Mouse (Mus musculus) hindbrain, embryonic 16.5 days (tissue): Measurements from ENCODE around the gene Rad54l. TPM values are rescaled to one million over a fixed set of nuclear protein-coding genes. Genes with fewer than 3 reads are reported as not detected.

Experiments
- ATAC-seq: fragments of 200-750 bp; cut with Nextera tagmentation; 2 replicates; pipeline ENCODE4 v1.8.0; 2017; ENCODE audit warnings: moderate TSS enrichment, moderate library complexity
- H3K27ac ChIP-seq: fragments of 300-500 bp; sonication (generic); 2 replicates; pipeline ENCODE4 v1.5.1; 2014; ENCODE audit warnings: low read depth, mild to moderate bottlenecking, control low read depth, low read length, moderate library complexity
- H3K27me3 ChIP-seq: fragments of 300-500 bp; sonication (generic); replicated peaks from 2 replicates; pipeline ENCODE4 v1.6.1; 2014; ENCODE audit warnings: low read length; ENCODE audit not compliant: control insufficient read depth, insufficient read depth
- H3K36me3 ChIP-seq: fragments of 300-500 bp; sonication (generic); 2 replicates; pipeline ENCODE4 v1.6.1; 2014; ENCODE audit warnings: mild to moderate bottlenecking, low read length, moderate library complexity, mixed read lengths; ENCODE audit not compliant: control insufficient read depth, insufficient read depth
- H3K4me1 ChIP-seq: fragments of 300-500 bp; sonication (generic); 2 replicates; pipeline ENCODE4 v1.6.1; 2014; ENCODE audit warnings: low read depth, low read length; ENCODE audit not compliant: control insufficient read depth, insufficient read depth
- H3K4me2 ChIP-seq: fragments of 300-500 bp; sonication (generic); 2 replicates; pipeline ENCODE4 v1.6.1; 2014; ENCODE audit warnings: mild to moderate bottlenecking, low read length, control low read depth, moderate library complexity
- H3K4me3 ChIP-seq: fragments of 300-500 bp; sonication (generic); 2 replicates; pipeline ENCODE4 v1.5.1; 2014; ENCODE audit warnings: mild to moderate bottlenecking, low read length, control low read depth, moderate library complexity
- H3K9ac ChIP-seq: fragments of 300-500 bp; sonication (generic); 2 replicates; pipeline ENCODE4 v1.6.1; 2014; ENCODE audit warnings: low read depth, mild to moderate bottlenecking, control low read depth, low read length, moderate library complexity
- H3K9me3 ChIP-seq: fragments of 300-500 bp; sonication (generic); 2 replicates; pipeline ENCODE4 v1.6.1; 2014; ENCODE audit warnings: mild to moderate bottlenecking, low read length, moderate library complexity; ENCODE audit not compliant: control insufficient read depth
- WGBS: fragments of 180-500 bp; shearing (Covaris S2); extraction: QIAGEN DNeasy Blood & Tissue Kit; methylation state at CpG from one replicate; pipeline ENCODE4 v1.1.7; 2014; 5-methylcytosine and 5-hydroxymethylcytosine counted together
- polyA plus RNA-seq: library from polyadenylated mRNA; unstranded; fragments of >200 nt; fragmentation: Nextera tagmentation; extraction: Ambion mirVana; gene quantifications from 2 replicates; pipeline ENCODE4 v1.2.1, GENCODE M21; 2015

The Rad54l gene
- polyA plus RNA-seq, 1 experiment from 2014 or later = 7.6 TPM

GRCm38 (mm10) chr4:116076369-116077231 lies 46.9 kb downstream of the Rad54l start:
- H3K4me1 ChIP-seq = peaks cover 32% of the 10 kb centered on the region
- H3K9me3 ChIP-seq = no peaks in the 10 kb centered on the region
- no peaks in the 10 kb centered on the region for H3K27me3 ChIP-seq
- H3K9ac ChIP-seq = peak overlapping the region; percentile 98
- H3K4me2 ChIP-seq = peak overlapping the region; percentile 93
- ATAC-seq = peak; percentile 4; the same call in 1 of the 2 replicates
- peak overlapping the region; percentile 95 for H3K4me3 ChIP-seq
- H3K27ac ChIP-seq = peak overlapping the region; percentile 93
- 2% methylated on average over 37 of the region's 37 CpGs for WGBS
- peaks cover 9% of the 10 kb centered on the region for H3K36me3 ChIP-seq

- Histone ChIP-seq H3K36me3 (peaks cover 3% of the 10 kb centered on the region; the same call in 1 of the 2 replicates), H3K27me3 (no peaks in the 10 kb centered on the region), H3K9me3 (no peaks in the 10 kb centered on the region), H3K4me1 (peaks cover 32% of the 10 kb centered on the region), H3K9ac (peak overlapping the region; percentile 98), H3K4me2 (peak overlapping the region; percentile 93), H3K27ac (peak overlapping the region; percentile 93), H3K4me3 (peak overlapping the region; percentile 95)
- WGBS = under 1% methylated on average over 70 of the region's 77 CpGs
- peak; percentile 69 for ATAC-seq
Measured at GRCm38 (mm10) chr4:116075631-116076368, 47.7 kb downstream of the Rad54l start.

GRCm38 (mm10) chr4:116074861-116075620 lies 48.4 kb downstream of the Rad54l start, which contains the start of the genes Uqcrh and Lrrc41:
Uqcrh (minus strand) TSS chr4:116075071.
Lrrc41 (plus strand) TSS chr4:116075269.
- no peaks in the 10 kb centered on the region for H3K36me3 ChIP-seq
- under 1% methylated on average over 52 of the region's 55 CpGs for WGBS
- no peaks in the 10 kb centered on the region for H3K27me3 ChIP-seq
- H3K4me1 ChIP-seq = peaks cover 32% of the 10 kb centered on the region
- H3K9ac ChIP-seq = peak within 1 kb of the TSS; percentile 98
- peak within 1 kb of the TSS; percentile 95 for H3K4me3 ChIP-seq
- peak within 1 kb of the TSS; percentile 93 for H3K4me2 ChIP-seq
- peak within 1 kb of the TSS; percentile 93 for H3K27ac ChIP-seq
- ATAC-seq = peak; percentile 96
- no peaks in the 10 kb centered on the region for H3K9me3 ChIP-seq

- Histone ChIP-seq H3K9ac (peak overlapping the region; percentile 98), H3K4me3 (peak overlapping the region; percentile 95), H3K4me2 (peak overlapping the region; percentile 93), H3K36me3 (0 out of 2 replicates have a peak, but pooled peaks cover 3% of the 10 kb centered on the region), H3K27ac (no peak overlapping the region; the same call in 1 of the 2 replicates), H3K4me1 (peaks cover 32% of the 10 kb centered on the region), H3K27me3 (no peaks in the 10 kb centered on the region), H3K9me3 (no peaks in the 10 kb centered on the region)
- WGBS = under 1% methylated on average over 8 of the region's 8 CpGs
- ATAC-seq = no peak
Measured at GRCm38 (mm10) chr4:116074145-116074675, 49.3 kb downstream of the Rad54l start.

GRCm38 (mm10) chr4:116073146-116073545 lies 50.3 kb downstream of the Rad54l start:
- no peaks in the 10 kb centered on the region for H3K27me3 ChIP-seq
- no peak overlapping the region for H3K27ac ChIP-seq
- H3K4me1 ChIP-seq = peaks cover 32% of the 10 kb centered on the region
- ATAC-seq = no peak
- peak overlapping the region; percentile 38 for H3K4me2 ChIP-seq
- no peaks in the 10 kb centered on the region for H3K9me3 ChIP-seq
- H3K4me3 ChIP-seq = no peak overlapping the region
- H3K9ac ChIP-seq = no peak overlapping the region
- H3K36me3 ChIP-seq = peaks cover 10% of the 10 kb centered on the region
- 53% methylated on average over 4 of the region's 4 CpGs for WGBS

GRCm38 (mm10) chr4:116070116-116070515 lies 53.4 kb downstream of the Rad54l start:
- no peak overlapping the region for H3K4me3 ChIP-seq
- H3K36me3 ChIP-seq = peaks cover 17% of the 10 kb centered on the region
- H3K4me2 ChIP-seq = no peak overlapping the region
- H3K27me3 ChIP-seq = no peaks in the 10 kb centered on the region
- no peak overlapping the region for H3K27ac ChIP-seq
- ATAC-seq = no peak
- no peak overlapping the region for H3K9ac ChIP-seq
- peaks cover 19% of the 10 kb centered on the region for H3K4me1 ChIP-seq
- 90% methylated on average over 6 of the region's 6 CpGs for WGBS
- H3K9me3 ChIP-seq = no peaks in the 10 kb centered on the region

GRCm38 (mm10) chr4:116063855-116064254 lies 59.6 kb downstream of the Rad54l start:
- no peak overlapping the region for H3K27ac ChIP-seq
- 35% methylated on average over 1 of the region's 1 CpGs for WGBS
- no peak for ATAC-seq

GRCm38 (mm10) chr4:116059012-116059726 lies 64.3 kb downstream of the Rad54l start:
- Histone ChIP-seq H3K27ac (no peak overlapping the region), H3K9me3 (no peaks in the 10 kb centered on the region), H3K4me2 (no peak overlapping the region), H3K36me3 (no peaks in the 10 kb centered on the region), H3K4me1 (peaks cover 4% of the 10 kb centered on the region; the same call in 1 of the 2 replicates), H3K27me3 (no peaks in the 10 kb centered on the region), H3K9ac (no peak overlapping the region), H3K4me3 (no peak overlapping the region)
- 81% methylated on average over 5 of the region's 5 CpGs for WGBS
- ATAC-seq = no peak

More at GRCm38 (mm10) chr4:116063855-116064254, 59.6 kb downstream of the Rad54l start:
- no peak overlapping the region for H3K4me2 ChIP-seq
- no peaks in the 10 kb centered on the region for H3K27me3 ChIP-seq
- H3K4me3 ChIP-seq = no peak overlapping the region
- H3K4me1 ChIP-seq = no peaks in the 10 kb centered on the region
- no peaks in the 10 kb centered on the region for H3K9me3 ChIP-seq
- H3K36me3 ChIP-seq = peaks cover 13% of the 10 kb centered on the region
- H3K9ac ChIP-seq = no peak overlapping the region
